Mouse (Mus musculus): ENCODE results near the gene Nxph4.
A peak's percentile ranks its signal among the peaks of the same experiment; 100 is the strongest.

The Nxph4 gene

DNA sequence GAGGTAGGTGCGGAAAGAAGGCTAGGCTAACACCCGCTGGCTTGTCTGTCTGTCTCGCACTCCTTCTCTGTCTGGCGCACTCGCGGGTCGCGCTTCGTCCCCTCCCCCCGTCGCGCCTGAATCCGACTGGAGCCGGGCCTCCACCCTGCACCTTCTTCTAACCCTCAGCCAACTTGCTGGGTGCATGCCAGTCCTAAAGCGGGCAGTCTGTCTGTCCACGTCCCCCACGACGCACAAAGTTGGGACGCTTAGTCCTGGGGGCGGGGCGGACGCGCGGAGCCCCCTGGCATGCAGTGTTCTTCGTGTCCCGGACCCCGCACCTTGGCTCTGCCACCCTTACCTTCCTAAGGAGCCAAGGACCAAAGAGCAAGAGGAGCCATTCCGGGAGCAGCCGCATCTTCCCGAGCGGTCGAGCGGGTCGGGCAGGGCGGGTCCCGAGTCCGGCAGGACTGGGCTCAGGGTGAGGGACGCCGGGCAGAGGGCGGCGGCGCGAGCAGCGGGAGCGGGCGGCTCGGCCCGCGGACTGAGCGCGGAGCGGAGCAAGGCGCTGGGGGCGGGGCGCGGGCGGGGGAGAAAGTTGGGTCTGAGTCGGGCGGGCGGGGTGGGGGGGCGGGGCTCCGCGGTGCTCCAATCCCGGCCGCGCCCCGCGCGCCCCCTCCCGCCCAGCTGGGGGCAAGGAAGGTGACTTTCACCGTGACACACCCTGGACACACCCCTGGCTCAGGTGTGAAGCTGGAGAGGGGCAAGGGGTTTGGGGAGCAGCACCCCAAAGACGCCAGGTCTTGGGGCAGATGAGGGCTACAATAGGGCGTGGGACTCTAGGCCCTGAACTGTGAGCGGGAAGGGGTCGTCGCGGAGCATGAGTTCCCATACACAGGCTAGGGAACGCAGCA is at the start of gene Nxph4:
Gene Nxph4, minus strand, starts transcription at position 524 of the 893 bp plus-strand sequence.
- no peak for DNase-seq (ENCODE audit: extremely low read depth, insufficient read length, low spot score)

GRCm38 (mm10) chr10:127583649-127584048 is 49.3 kb upstream of the Nxph4 start:
- DNase-seq (ENCODE audit: extremely low read depth, insufficient read length, low spot score): peak; percentile 46

- DNase-seq (ENCODE audit: extremely low read depth, insufficient read length, low spot score): no peak
Observed at GRCm38 (mm10) chr10:127581291-127581690, 46.9 kb upstream of the Nxph4 start.

DNA sequence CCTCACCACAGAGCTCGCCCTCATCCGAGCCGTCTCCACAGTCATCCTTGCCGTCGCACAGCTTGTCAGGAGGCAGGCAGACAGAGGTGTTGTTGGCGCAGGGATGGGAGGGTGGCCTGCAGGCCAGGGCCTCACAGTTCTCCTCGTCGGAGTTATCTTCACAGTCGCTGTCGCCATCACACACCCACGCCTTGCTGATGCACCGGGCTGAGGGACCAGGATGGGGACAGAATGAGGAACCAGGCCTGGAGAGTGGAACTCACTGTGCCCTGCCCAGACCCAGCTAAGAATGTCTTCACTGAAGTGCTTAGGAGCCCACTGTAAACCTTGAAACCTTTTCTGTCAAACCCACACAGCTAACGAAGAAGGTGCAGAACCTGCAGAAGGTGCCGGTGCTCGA is 43.6 kb upstream of the Nxph4 start:
- DNase-seq (ENCODE audit: extremely low read depth, insufficient read length, low spot score): no peak

DNA sequence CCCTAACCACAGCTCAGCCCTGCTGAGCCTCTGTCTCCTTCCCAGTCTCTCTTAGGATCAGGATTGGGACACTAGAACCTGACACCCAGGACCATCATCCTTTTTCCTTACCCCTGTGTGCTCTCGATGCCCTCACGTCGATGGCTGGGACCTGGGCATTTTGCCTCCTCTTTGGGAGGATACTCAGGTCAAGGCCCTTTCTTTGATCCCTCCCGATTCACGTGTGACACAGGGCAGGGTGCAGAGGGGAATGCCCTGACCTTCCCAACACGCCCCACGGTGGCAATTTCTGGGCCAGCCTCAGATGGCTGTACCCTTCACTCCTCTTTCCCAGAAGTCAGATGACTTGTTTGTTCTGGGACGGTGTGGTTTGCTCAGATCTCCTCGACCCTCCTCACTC is 42.8 kb upstream of the Nxph4 start:
- DNase-seq (ENCODE audit: extremely low read depth, insufficient read length, low spot score): no peak

DNA sequence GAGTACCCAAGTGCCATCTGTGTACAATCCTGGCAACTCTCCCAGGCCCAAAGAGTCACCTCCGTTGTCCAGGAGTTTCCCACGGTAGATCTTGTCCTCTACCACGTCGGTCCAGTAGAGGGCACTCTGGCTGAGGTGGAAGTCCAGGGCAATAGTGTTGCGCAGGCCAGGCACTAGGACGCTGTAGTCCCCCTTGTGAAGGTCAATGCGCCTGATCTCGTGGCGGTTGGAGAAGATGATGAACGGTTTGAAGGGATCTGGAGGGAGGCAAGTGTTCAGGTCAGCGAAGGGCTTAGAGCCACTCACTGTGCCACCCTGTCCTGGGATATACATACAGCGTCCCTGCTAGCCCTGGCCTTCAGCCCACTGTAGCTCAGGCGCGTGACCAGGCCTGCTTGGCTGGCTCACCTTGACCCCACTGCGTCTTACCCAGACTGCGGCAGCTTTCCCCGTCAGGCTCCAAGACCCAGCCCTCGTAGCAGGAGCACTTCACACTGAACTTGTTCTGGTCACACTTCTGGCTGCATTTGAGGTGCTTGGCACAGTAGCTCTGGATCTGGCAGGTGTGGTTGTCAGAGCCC is 42.1 kb upstream of the Nxph4 start:
- peak; percentile 55 for DNase-seq (ENCODE audit: extremely low read depth, insufficient read length, low spot score)

DNA sequence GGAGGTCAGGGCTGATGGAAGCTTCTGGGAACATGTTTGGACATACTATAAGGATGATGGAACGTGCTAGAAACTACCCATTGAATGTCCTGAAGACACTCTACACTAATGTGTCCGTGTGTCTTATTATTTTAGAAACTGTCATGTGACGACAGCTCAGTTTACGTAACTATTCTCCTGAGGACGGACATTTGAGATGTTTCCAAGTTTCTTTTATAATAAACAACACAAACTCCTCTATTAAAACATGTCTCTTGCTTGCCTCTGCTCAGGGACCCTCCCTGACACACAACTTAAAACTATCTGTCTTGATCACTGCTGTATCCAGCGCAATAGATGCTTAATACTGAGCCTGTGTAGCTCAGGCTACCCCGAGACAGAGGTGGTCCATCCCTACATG is 41.4 kb upstream of the Nxph4 start:
- no peak for DNase-seq (ENCODE audit: extremely low read depth, insufficient read length, low spot score)

DNA sequence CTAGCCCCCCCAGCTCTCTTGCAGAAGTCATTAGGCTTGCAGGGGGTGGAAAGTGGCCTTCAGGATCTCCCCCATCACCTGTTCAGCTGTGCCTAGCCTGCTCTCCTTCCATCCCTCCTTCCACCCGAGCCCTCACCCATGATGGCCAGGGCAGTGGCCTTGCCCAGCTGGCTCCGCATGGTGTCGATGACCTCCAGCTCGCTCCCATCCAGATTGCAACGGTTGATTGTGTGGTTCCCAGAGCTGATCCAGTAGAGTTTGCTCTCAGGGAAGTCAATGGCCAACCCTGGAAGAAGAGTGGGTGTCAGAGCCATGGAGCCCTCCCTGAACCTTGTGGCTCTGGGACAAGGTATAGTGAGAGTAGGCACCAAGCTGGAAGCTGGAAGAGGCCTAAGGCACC is 37.9 kb upstream of the Nxph4 start:
- DNase-seq (ENCODE audit: extremely low read depth, insufficient read length, low spot score): no peak

- DNase-seq (ENCODE audit: extremely low read depth, insufficient read length, low spot score): no peak
Observed at GRCm38 (mm10) chr10:127570937-127571641, 36.7 kb upstream of the Nxph4 start.

DNA sequence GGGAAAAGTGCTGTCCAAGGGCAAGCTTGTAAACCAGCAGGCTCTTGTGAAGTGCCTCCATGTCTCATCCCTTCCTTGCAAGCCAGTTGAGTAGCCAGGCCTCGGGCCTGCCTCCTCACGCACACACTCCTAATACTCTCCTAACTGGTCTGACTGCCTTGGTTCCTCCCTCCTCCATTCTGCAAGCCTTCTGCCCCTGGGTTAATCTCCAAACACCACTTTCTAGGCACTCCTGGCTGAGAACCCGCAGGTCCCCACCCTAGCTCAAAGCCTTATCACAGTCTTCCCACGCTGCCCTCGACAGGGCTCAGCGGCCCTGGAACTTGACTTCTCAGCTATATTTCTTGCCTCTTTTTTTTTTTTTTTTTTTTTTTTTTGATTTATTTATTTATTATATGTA is 36.0 kb upstream of the Nxph4 start:
- DNase-seq (ENCODE audit: extremely low read depth, insufficient read length, low spot score): no peak

DNA sequence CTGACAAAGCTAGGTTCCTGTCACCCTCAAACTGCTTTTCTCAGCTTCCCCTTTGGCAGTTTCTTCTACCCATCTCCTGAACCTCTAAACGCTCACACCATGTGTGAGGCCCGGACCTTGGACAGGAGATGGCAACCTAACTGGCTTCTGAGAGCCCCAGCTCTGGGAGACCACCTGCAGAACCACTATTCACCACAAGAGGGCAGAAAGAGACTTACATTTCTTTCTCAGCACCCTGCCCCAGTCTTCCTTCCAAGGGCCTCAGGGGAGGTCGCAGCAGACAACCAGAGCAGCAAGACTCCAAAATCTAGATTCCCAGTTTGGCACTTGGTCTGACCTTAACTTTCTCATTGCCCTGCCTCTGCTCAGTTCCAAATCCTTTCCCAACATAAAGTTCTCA is 35.1 kb upstream of the Nxph4 start:
- no peak for DNase-seq (ENCODE audit: extremely low read depth, insufficient read length, low spot score)

DNA sequence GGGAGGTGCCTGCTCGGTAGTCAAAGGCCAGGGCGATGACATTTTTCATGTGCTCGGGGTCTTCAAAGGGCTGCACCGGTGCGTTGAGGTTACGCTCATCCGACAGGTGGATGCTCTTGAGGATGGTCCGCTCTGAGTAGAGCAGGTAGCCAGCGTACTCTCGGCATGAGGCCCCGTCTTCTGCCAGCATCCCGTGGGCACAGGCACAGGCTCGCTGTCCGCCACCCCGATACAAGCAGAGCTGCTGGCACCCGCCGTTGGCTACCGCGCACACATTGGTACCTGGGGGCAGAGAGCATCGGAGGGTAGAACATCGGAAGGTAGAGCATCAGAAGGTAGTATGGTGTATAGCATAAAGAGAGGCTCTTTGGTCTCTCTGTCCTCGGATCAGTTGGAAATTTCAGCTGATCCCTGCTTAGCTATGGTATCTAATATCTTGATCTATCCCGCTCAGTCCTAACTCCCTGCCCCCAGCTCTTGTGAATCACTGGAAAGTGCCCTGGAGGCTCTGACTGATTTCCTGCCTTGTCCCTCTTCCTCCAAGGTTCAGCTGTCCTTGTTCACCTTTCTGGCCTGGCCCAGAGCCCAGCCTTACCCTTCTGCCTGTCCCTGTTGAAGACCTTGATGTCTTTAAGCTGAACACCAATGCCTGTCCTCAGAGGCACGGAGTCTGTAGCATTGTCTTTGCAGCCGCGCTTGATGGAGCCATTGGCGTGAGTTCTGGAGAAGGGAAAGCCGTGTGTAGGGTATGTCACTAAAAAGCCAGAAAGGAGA is 32.4 kb upstream of the Nxph4 start:
- DNase-seq (ENCODE audit: extremely low read depth, insufficient read length, low spot score): no peak

DNA sequence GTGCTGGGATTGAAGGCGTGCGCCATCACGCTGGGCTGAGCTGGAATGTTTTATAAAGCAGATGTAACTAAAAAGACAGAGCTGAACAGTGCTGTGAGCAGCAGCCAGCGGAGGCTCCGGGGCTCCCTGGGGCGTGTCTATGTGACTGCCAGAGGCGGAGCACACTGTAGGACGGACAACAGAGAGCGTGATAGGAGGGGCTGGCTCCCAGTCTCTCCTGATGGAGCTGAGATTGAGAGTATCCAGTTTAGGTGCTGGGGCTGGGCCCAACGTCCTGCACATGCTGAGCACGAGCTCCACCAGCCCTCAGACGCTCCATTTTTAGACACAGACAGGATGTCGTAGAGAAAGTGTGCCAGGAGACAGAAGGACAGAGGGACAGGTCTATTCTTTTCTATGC is 29.9 kb upstream of the Nxph4 start:
- DNase-seq (ENCODE audit: extremely low read depth, insufficient read length, low spot score): no peak

GRCm38 (mm10) chr10:127563840-127564239 is 29.5 kb upstream of the Nxph4 start:
- no peak for DNase-seq (ENCODE audit: extremely low read depth, insufficient read length, low spot score)

DNA sequence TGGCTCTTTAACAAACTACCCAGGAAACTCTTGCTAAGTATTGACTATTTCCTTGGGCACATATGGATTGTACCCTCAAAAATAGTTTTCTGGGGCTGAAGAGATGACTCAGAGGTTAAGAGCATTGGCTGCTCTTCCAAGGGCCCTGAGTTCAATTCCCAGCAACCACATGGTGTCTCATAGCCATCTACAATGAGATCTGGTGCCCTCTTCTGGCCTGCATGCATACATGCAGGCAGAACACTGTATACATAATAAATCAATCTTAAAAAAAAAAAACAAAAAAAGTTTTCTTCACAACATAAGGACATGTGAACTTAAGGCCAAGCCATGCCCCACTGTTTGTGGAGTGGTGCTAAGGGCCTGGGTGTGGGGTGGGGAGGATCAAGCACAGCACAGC is 26.8 kb upstream of the Nxph4 start:
- DNase-seq (ENCODE audit: extremely low read depth, insufficient read length, low spot score): no peak

- DNase-seq (ENCODE audit: extremely low read depth, insufficient read length, low spot score): no peak
Observed at GRCm38 (mm10) chr10:127557397-127557796, 23.0 kb upstream of the Nxph4 start.

DNA sequence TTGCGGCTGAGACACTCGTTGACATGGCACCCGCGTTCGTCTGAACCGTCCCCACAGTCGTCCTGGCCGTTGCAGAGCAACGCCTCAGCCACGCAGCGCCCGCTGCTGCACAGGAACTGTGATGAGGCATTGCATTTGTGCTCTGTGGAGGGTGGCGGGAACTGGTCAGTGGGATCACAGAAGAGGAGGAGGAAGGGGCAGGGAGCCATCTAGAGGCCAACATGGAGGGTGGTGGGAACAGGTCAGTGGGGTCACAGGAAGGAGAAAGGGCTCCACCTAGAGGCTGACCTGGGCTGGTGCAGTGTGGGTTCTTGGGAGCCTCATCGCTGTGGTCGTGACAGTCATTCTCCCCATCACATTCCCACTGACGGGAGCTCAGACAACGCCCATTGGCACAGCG is 21.3 kb upstream of the Nxph4 start:
- DNase-seq (ENCODE audit: extremely low read depth, insufficient read length, low spot score): no peak

- DNase-seq (ENCODE audit: extremely low read depth, insufficient read length, low spot score): no peak
Observed at GRCm38 (mm10) chr10:127549892-127550291, 15.5 kb upstream of the Nxph4 start.

GRCm38 (mm10) chr10:127548236-127548635 is 13.9 kb upstream of the Nxph4 start:
- no peak for DNase-seq (ENCODE audit: extremely low read depth, insufficient read length, low spot score)

DNA sequence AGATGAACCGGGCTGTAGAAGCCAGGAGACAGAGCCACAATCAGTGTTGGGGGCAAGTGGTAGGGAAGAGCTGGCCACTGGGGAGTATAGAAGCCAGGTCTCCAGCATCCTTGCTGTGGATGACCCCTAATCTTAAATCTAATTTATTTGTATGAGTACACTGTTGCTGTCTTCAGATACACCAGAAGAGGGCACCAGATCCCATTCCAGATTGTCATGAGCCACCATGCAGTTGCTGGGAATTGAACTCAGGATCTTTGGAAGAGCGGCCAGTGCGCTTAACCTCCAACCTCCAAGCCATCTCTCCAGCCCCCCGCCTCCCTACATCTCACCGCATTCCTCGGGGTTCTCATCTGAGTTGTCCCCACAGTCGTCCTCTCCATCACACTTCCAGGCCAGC is 12.1 kb upstream of the Nxph4 start:
- DNase-seq (ENCODE audit: extremely low read depth, insufficient read length, low spot score): no peak

- no peak for DNase-seq (ENCODE audit: extremely low read depth, insufficient read length, low spot score)
Observed at GRCm38 (mm10) chr10:127544375-127544774, 10.0 kb upstream of the Nxph4 start.
